8 mouse cellular contexts compared by ENCODE assay signal in the genomic region with DNA sequence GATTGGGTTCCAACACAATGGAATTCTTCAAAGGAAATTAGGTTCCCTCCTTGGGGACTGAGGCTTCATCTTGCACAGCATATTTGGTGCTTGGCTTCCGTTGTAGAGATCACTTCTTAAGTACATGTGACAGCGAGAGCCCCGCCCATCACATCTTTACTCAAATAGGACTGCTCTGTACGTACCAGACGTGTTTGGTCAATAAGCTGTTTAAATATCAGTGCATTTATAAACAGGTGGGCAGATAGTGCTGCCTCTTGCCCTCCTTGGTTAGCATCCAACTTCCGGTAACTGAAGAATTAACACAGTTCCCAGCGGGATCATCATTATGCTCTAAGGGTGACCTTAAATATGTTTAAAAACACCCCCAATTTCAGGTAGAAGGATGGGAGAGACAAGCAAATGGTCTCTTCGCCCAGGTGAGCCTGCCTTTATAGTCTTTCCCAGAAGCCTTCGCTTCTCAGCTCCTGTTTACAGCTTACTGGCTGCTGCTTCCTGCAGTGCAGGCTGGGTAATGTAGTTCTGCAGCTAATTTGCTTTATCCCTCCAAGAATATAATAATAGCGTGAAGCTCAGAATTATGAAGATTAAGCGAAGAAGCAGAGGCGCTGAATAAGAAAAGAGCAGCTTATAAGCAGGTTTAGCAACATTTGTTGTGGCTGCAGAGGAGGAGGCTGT.
DNase-seq lines count a peak whose midpoint lies in the region; ATAC-seq and TF ChIP-seq lines count a peak whose summit lies in the region.

No protein-coding gene starts in this region.

- ATAC-seq in lung, postnatal 0 days: 0 out of 2 replicates have a peak, but pooled peaks have one; percentile 48
- peak; percentile 72 for ATAC-seq in hindbrain, embryonic 12.5 days (ENCODE audit: low FRiP score)

- TF ChIP-seq EP300 in lung, postnatal 0 days (IDR thresholded peaks at IDR 0.05): no peak

- H3K9ac ChIP-seq in lung, postnatal 0 days (replicated peaks; ENCODE audit: low read depth): no peak overlapping the region
- H3K9ac ChIP-seq in hindbrain, embryonic 12.5 days: no peak overlapping the region

- no peaks in the 10 kb centered on the region for H3K4me1 ChIP-seq in lung, postnatal 0 days (ENCODE audit: insufficient read depth, low read depth, low read length)
- peaks cover 3% of the 10 kb centered on the region; the same call in 1 of the 2 replicates for H3K4me1 ChIP-seq in hindbrain, embryonic 12.5 days

- no peaks in the 10 kb centered on the region for H3K27me3 ChIP-seq in lung, postnatal 0 days (replicated peaks; ENCODE audit: insufficient read depth, low read length)
- H3K27me3 ChIP-seq in hindbrain, embryonic 12.5 days: no peaks in the 10 kb centered on the region

- H3K4me3 ChIP-seq in lung, postnatal 0 days (ENCODE audit: low read depth, low read length): no peak overlapping the region
- peak overlapping the region; percentile 10; the same call in 1 of the 2 replicates for H3K4me3 ChIP-seq in hindbrain, embryonic 12.5 days

- no peaks in the 10 kb centered on the region for H3K9me3 ChIP-seq in lung, postnatal 0 days (ENCODE audit: low read length)
- H3K9me3 ChIP-seq in hindbrain, embryonic 12.5 days (replicated peaks): 0 out of 2 replicates have a peak, but pooled peaks cover 2% of the 10 kb centered on the region

- peak overlapping the region; percentile 28 for H3K4me2 ChIP-seq in lung, postnatal 0 days (replicated peaks; ENCODE audit: low read depth, low read length)
- H3K4me2 ChIP-seq in hindbrain, embryonic 12.5 days (replicated peaks): peak overlapping the region; percentile 36

- DNase-seq in lung, postnatal 0 days (ENCODE audit: low spot score): no peak
- no peak for DNase-seq in lung, postnatal 25 days (ENCODE audit: low spot score)
- peak; percentile 50 to 59 for DNase-seq in cerebellum, postnatal 36 days
- DNase-seq in left cerebral cortex, postnatal 4 days: peak; percentile 51
- peak; percentile 76 to 85 for DNase-seq in right cerebral cortex, postnatal 10 days (ENCODE audit: low spot score in 2 of 2)
- no peak for DNase-seq in adipocyte (ENCODE audit: low spot score)
- DNase-seq in adrenal gland, adult 18-20 months (ENCODE audit: low spot score in 2 of 2): no peak

- TF ChIP-seq CTCF in lung, postnatal 0 days (IDR thresholded peaks at IDR 0.05): no peak

- 57% methylated on average over 12 of the region's 12 CpGs for WGBS in lung, postnatal 0 days
- WGBS in hindbrain, embryonic 12.5 days: 69% methylated on average over 12 of the region's 12 CpGs

- H3K27ac ChIP-seq in lung, postnatal 0 days (ENCODE audit: low read length): no peak overlapping the region
- no peak overlapping the region for H3K27ac ChIP-seq in hindbrain, embryonic 12.5 days

- H3K36me3 ChIP-seq in lung, postnatal 0 days (ENCODE audit: insufficient read depth, low read length): no peaks in the 10 kb centered on the region
- no peaks in the 10 kb centered on the region for H3K36me3 ChIP-seq in hindbrain, embryonic 12.5 days

- intact Hi-C loops in left cerebral cortex, postnatal 4 days (cut with DNase I): no loop called here

Comparison
In these comparisons a context has a peak if more than half of its experiments do, and no peak if none do; other contexts are left out.
1. DNase-seq: peak in cerebellum, postnatal 36 days (2 of 2), left cerebral cortex, postnatal 4 days (single experiment) and right cerebral cortex, postnatal 10 days (2 of 2); none in lung, postnatal 0 days (single experiment), lung, postnatal 25 days (single experiment), adipocyte (single experiment) and adrenal gland, adult 18-20 months (0 of 2).